Mouse (Mus musculus) lung, postnatal 14 days (tissue): ENCODE data around the gene Rexo4.

Experiments used
- DNase-seq: peaks from one replicate; pipeline ENCODE4 v3.0.0; 2021

Gene Rexo4

GRCm38 (mm10) chr2:26941539-26941938 is 22.6 kb downstream of the Rexo4 start:
- DNase-seq: peak; percentile 27

DNA sequence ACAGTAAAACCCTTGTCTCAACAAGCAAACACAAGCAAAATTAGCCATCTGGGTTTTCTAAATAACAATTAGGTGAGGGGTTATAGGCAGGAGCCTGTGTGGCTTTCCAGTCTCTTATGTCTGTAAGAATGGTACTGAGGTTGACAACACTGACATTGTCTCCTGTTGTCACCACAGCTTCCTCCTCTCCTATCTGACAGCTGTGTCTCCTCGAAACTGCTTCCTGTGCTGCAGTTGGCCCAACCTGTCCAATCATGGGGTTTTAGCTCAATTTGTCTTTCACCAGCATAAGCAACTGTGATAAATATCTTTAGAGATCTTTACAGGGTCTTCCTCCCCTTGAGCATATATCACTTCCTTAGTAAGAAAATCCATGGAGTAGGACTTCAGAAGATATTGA is 27.8 kb downstream of the Rexo4 start:
- no peak for DNase-seq

DNA sequence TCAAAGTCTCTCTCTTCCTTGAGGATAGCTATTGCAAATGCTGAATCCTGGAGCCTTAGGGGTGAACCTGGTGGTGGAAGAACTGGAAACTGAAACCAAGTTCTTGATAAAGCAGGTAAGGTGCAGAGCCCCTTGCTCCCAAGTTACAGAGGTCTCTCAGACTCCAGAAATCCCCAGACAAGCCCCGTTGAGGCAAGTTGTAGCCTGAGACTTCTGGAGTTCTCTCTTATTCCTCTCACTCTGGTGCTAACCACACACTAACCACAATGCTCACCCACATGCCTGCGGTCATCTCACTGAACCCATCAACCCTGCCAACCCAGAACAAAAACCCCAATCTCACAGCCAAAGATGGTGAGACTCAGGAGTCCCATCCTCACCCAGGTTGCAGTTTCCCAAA is 28.9 kb downstream of the Rexo4 start:
- DNase-seq: no peak

GRCm38 (mm10) chr2:26933304-26934055 is 30.7 kb downstream of the Rexo4 start, which contains the start of the genes Surf4 and Stkld1:
Surf4 (minus strand) TSS chr2:26933928.
Stkld1 (plus strand) TSS chr2:26934047.
- peak; percentile 94 for DNase-seq

DNA sequence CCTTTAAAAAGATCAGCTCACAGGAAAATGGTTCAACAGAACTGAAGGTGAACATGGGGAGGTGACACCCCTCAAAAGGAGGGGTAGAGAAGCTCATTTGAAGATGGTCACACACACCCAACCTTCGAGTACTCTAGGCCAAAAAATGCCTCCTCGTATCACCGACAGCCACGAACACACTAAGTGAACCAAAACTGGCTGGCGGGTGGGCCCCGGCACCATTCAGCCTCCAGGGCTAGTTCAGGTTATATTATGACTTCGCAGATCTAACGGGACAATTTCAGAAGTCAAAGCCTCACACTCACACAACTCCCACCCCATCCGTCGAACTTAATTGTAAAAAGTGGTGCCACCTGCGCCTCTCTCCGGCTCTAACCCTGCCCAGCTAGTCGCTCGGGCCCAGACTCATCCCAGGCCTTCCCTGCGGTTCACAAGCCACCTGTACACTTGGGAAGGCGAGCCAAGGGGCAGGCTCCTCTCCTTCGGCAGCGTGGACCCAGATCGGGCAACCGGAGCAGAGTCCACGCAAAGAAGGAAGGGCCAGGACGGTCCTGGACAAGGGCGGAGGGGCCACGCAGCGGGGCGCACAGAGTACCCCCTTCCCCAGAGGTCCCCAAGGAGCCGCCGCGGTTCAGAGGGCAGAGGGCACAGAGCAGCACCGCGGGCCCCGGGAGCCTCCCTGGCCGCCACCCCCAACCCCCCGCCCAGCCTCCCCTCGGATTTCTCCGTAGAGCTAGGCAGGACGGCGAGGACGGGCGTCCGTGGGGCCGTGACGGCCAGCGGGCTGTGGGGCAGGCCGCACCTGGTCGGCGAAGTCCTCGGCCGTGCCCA is 31.5 kb downstream of the Rexo4 start:
- peak; percentile 26 for DNase-seq

DNA sequence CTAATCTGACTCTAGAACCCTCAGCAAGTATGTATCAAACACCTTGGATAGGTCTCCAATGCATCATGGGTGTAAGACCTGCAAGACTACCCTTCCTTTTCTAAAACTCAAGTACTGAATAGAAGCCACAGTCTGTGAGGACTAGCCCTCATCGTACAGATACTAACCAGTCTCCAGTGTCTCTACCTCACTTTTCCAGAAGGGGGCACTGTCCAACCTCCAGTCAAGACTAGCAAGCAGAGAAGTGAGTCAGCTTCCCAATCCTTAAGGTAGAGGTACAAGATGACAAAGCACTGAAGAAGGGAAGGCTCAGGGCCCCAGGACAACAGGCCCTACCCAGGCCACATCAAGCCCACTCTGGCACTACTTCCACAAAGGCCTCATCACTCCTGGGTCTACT is 33.8 kb downstream of the Rexo4 start:
- DNase-seq: peak; percentile 76

- DNase-seq: no peak
Measured at GRCm38 (mm10) chr2:26927745-26928476, 36.3 kb downstream of the Rexo4 start.

DNA sequence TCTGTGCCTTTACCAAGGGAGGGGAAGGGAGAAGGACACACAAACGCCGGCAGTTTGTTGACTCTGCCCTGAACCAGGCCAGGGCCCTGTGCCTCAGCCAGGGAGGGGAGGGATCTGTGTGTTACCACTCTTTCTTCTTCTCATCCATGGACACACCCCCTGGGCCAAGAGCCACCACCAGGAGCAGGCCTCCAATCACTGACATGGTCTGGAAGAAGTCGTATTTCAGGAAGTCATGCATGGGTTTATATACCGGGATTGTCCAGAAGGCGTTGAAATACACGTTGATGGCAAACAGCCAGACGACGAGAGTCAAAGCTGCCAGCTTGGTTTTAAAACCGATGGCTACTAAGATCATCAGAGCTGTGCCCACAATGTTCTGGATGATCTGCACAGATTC is 42.4 kb downstream of the Rexo4 start:
- DNase-seq: no peak

DNA sequence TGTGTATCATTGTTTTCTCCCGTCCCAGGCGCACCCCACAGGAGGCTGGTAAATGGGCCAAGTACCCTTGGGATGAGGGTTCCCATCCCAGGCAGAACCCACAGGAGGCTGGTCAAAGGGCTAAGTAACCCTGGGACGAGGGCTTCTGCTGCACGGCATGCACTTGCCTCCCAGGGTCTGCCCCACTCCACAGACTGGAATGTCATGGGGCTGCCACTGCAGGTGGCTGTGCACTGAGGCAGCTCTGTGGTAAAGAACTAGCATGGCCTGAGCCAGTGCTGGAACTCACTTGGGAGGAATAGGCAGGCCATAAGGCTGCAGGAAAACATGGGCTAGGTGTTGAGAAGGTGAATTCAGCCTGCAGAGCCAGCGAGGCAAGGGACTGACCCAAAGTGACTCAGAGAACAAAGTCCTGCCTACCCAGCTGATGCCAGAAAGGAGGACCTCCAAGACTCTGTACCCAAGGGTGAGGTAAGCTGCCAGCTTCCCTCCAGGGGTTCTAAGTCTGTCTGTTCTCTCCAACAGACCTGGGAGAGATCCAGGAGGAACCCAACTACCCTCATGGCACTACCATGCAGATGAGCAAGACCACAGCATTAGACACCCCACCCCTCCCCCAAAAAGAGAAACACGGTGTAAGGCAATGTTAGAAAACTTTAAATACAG is 43.9 kb downstream of the Rexo4 start:
- DNase-seq: no peak

DNA sequence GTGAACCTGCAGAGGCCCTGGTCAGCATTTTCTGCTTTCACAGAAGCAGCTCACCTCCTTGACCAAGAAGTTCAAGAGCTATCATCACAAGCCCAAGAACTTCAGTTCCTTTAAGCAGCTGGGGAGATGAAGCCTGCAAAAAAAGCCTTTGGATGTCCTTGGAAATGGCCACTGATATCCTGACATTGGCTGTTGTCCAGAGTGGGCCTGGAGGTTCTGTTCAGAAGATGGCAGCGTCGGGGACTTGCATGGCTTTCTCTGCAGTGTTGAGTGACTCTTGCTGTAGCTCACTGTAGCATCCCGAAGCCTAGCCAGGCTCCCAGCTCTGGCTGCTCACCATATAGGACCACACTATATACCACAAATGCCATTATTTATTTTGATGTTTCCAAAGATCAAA is 44.5 kb downstream of the Rexo4 start:
- no peak for DNase-seq

- DNase-seq: no peak
Measured at GRCm38 (mm10) chr2:26916738-26917137, 47.4 kb downstream of the Rexo4 start.

DNA sequence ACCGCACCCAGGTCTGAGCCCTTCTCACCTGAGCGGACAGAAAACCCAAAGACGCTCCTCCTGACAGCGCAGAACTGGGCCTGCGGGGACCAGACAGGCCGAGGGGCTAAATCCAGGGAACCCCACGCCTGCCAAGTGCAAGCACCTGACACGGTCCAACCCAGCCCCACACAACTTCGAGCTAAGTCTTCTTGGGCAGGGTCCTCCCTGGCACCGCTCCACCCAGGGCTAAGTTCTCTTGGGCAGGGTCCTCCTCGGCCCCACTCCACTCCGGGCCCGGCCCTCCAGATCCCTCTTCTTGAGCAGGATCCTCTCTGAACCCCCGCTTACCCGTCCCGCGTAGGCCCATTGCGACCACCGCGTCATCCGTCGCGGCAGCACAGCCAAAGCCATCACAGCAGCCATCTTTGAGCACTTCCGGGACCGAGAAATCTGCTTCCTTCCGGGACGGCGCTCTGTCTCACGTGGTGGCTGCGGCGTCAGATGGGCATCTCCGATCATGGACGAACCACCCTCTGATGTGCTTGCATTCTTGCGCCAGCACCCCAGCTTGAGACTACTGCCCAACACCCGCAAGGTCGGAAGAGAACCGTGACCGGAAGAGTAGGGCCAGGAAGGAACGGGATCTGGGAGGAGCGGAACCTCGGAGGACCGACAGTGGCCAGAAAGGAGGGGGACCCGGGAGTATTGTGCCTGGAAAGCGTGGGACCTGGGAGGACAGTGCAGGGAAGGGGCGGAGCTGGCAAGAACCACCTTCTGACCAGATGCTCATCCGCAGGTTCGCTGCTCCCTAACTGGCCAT is 48.1 kb downstream of the Rexo4 start, which contains the start of the genes Surf2 and Surf1:
Gene Surf2 (plus strand): TSS at position 441 of the 802 bp plus-strand sequence.
Gene Surf1 (minus strand): TSS at position 604 of the 802 bp plus-strand sequence.
- DNase-seq: peak; percentile 74

DNA sequence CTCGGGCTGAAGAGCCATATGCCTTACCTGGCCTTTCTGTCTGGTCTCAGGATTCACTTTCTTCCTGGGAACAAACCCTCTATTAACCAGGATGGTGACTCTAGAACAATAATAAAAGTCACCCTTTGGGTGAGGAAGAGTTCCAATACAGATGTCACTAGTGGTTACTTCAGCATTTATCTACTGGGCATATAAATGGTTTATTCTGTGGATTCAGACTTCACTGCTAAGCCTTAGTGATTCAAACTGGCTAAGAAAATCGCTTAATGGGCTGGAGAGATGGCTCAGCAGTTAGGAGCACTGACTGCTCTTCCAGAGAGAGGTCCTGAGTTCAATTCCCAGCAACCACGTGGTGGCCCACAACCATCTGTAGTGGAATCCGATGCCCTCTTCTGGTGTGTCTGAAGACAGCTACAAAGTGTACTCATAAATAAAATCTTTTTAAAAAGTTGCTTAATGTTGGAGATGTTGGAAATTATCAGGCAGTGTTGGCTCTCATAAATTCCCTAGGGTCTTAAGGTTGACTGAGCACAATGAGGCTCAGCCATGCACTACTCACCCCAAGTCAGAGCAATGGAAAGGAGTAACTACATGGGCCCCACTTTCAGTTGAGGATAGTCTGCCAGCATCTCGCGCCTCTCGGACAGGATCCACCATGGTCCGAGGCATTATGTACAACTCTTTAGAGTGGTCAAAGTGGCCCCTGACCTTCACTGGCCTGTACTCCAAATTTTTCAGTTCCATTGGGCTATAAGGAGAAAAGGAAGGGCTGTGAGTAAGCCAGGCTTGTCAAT is 49.8 kb downstream of the Rexo4 start:
- no peak for DNase-seq

DNA sequence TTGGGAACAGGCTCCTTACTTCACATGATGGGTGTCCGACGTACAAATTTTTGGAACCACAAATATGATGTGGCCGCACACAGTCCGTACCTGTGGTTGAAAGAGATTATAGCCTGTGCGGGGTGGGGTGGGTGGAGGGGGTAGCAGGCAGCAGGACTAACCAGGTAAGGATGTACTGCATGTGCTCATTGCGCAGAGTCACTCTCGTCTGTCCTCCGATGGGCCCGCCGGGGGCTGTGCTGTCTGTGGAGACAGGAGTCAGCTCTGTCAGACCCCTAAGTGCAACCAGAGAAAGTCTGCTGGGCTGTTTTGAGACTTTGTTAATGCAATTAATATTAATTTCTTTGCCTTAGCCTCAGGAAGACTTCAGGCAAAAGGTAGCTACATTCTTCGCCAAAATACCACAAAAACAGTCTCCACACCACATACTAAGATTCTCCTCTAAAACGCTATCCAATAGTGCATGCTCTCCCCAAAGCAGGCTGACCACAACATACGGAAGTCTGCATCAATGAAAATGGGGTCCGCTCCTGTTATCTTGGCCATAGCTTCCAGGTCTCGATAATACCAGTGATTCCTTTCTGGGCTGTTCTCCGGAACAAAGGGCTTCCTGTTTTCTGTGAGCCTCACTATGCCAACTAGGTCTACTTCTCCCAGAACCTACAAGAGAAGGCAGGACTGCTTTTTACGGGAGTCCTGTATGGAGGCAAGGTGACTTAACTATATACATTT is 50.6 kb downstream of the Rexo4 start:
- DNase-seq: no peak

DNA sequence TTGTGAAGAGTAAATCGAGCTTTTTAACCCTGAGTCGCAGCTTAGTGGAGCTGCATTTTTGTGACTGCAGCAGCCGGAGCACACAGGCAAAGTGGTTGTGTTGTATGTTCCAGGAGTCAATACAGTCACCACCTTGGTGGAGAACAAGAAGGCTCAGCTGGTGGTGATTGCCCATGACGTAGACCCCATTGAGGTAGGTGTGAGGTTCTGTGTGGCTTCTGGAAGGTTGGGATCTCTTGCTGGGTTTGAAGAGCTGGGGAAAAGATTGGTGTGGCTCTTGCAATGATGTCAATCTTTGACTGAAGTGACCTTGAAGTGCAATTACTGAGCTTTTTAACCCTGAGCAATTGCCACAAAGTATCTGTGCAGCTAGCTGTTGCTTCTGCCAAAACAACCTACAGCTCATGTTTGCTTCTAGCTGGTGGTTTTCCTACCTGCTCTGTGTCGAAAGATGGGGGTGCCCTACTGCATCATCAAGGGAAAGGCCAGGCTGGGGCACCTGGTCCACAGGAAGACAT is 51.9 kb downstream of the Rexo4 start:
- no peak for DNase-seq

DNA sequence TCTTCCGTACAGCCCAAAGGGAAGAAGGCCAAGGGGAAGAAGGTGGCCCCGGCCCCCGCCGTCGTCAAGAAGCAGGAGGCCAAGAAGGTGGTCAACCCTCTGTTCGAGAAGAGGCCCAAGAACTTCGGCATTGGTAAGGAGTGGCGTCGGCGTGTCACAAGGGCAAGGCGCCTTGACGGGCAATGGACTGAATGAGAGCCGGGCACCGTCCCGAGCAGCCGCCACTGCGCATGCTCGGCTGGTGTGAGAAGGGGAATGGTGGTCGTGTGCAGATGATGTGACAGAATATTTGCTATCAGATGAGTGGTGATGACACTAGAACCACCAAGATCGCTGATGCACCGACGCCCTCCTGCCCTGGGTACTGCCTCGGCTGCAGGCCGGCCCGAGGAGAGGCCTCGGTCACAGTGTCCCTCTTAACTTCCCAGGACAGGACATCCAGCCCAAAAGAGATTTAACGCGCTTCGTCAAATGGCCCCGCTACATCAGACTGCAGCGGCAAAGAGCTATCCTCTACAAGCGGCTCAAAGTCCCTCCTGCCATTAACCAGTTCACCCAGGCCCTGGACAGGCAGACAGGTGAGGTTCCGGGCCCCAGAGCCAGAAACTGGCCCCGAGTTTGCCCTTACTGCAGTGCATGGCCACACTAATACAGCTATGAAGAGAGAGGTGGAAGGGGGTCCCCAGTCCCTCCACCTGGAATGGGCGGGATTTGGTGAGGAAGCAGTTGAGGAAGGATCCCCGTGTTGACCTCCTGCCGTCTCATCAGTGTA is 53.0 kb downstream of the Rexo4 start:
- DNase-seq: peak; percentile 55

- peak; percentile 100 for DNase-seq
Measured at GRCm38 (mm10) chr2:26910124-26910993, 53.8 kb downstream of the Rexo4 start, which contains the start of the genes Med22 and Rpl7a. Med22 (minus strand) TSS chr2:26910677. Rpl7a (plus strand) TSS chr2:26910764.

- DNase-seq: no peak
Measured at GRCm38 (mm10) chr2:26909387-26909784, 54.8 kb downstream of the Rexo4 start.
